ENCODE assay signal across 9 mouse cellular contexts in the genomic region with DNA sequence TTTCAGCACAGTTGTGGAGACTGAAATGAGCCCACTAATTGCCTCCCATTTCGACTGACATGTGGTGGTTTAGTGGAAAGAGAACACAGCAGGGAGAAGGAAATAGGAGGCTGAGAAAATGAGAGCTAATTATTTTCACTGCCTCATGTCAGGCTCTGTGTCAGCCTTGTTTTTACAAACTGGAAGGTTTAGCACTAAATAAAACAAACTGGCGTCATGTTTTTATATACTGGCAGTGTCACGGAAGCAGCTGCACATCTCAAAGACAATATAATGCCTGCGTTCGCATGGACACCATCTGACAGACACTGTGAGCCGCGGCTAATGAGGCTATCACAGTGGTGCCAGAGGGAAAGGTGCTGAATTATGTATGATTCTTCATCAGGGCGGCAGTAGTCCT. TPM values are rescaled to one million over a fixed set of nuclear protein-coding genes. Genes with fewer than 3 reads are reported as not detected.
DNase-seq lines count a peak whose midpoint lies in the region; ATAC-seq lines count a peak whose summit lies in the region.
"Had no signal": no experiment of that assay in that cellular context is flagged by ENCODE, and none has a peak within 500 bp of the region (broad histone marks: within the 10 kb centered on the region; RNA-seq: fewer than 3 reads in every experiment).

No protein-coding gene starts in this region.

- H3K4me1 ChIP-seq in limb, embryonic 11.5 days (ENCODE audit: control insufficient read depth, insufficient read depth, low read length): peaks cover 9% of the 10 kb centered on the region
- peaks cover 48% of the 10 kb centered on the region for H3K4me1 ChIP-seq in limb, embryonic 10.5 days
- peaks cover 36% of the 10 kb centered on the region for H3K4me1 ChIP-seq in hindbrain, embryonic 10.5 days (replicated peaks)
- peaks cover 21% of the 10 kb centered on the region for H3K4me1 ChIP-seq in midbrain, embryonic 10.5 days

- H3K9ac ChIP-seq in limb, embryonic 11.5 days (ENCODE audit: low read length): no peak overlapping the region

- H3K9me3 ChIP-seq in limb, embryonic 11.5 days (ENCODE audit: control insufficient read depth, low read length): no peaks in the 10 kb centered on the region
- no peaks in the 10 kb centered on the region for H3K9me3 ChIP-seq in limb, embryonic 10.5 days (replicated peaks)
- H3K9me3 ChIP-seq in hindbrain, embryonic 10.5 days: no peaks in the 10 kb centered on the region
- H3K9me3 ChIP-seq in midbrain, embryonic 10.5 days (replicated peaks): no peaks in the 10 kb centered on the region
- H3K9me3 ChIP-seq: megakaryocyte, embryonic 14.5 days had no signal

- ATAC-seq in limb, embryonic 11.5 days (ENCODE audit: insufficient number of reproducible peaks, low FRiP score, low TSS enrichment, low read depth): no peak

- no peaks in the 10 kb centered on the region for H3K36me3 ChIP-seq in limb, embryonic 11.5 days (ENCODE audit: control insufficient read depth, insufficient read depth, low read length)
- H3K36me3 ChIP-seq in limb, embryonic 10.5 days: no peaks in the 10 kb centered on the region
- H3K36me3 ChIP-seq in hindbrain, embryonic 10.5 days: no peaks in the 10 kb centered on the region
- no peaks in the 10 kb centered on the region for H3K36me3 ChIP-seq in midbrain, embryonic 10.5 days

- no peak overlapping the region for H3K4me3 ChIP-seq in limb, embryonic 11.5 days (ENCODE audit: low read depth, low read length)
- no peak overlapping the region for H3K4me3 ChIP-seq in limb, embryonic 10.5 days
- H3K4me3 ChIP-seq in hindbrain, embryonic 10.5 days: no peak overlapping the region
- H3K4me3 ChIP-seq in midbrain, embryonic 10.5 days: no peak overlapping the region
- H3K4me3 ChIP-seq: megakaryocyte, embryonic 14.5 days had no signal

- no peak overlapping the region for H3K4me2 ChIP-seq in limb, embryonic 11.5 days (ENCODE audit: low read depth, severe bottlenecking)

- peak; percentile 39 for DNase-seq in limb, embryonic 11.5 days (ENCODE audit: low spot score)
- DNase-seq in limb, embryonic 10.5 days (ENCODE audit: low spot score): no peak
- DNase-seq in hindbrain, embryonic 10.5 days (ENCODE audit: low spot score): peak; percentile 38
- DNase-seq in midbrain, embryonic 10.5 days (ENCODE audit: low spot score): no peak
- peak; percentile 13 for DNase-seq in right cerebral cortex, postnatal 4 days
- DNase-seq in B cell, adult 2 months: no peak
- no peak for DNase-seq in thymus, postnatal 36 days
- DNase-seq in yolk sac, embryonic 10.5 days (ENCODE audit: low spot score): no peak

- H3K27me3 ChIP-seq in limb, embryonic 11.5 days (ENCODE audit: control insufficient read depth, insufficient read depth, low read length): no peaks in the 10 kb centered on the region
- H3K27me3 ChIP-seq in limb, embryonic 10.5 days (ENCODE audit: low read depth, poor library complexity, severe bottlenecking): no peaks in the 10 kb centered on the region
- no peaks in the 10 kb centered on the region for H3K27me3 ChIP-seq in hindbrain, embryonic 10.5 days (ENCODE audit: insufficient read depth, poor library complexity, severe bottlenecking)
- H3K27me3 ChIP-seq in midbrain, embryonic 10.5 days (ENCODE audit: low read depth, poor library complexity, severe bottlenecking): no peaks in the 10 kb centered on the region; the same call in 1 of the 2 replicates
- H3K27me3 ChIP-seq: megakaryocyte, embryonic 14.5 days had no signal

- WGBS in limb, embryonic 11.5 days: 9% methylated on average over 8 of the region's 8 CpGs
- 26% methylated on average over 8 of the region's 8 CpGs for WGBS in limb, embryonic 10.5 days
- WGBS in hindbrain, embryonic 10.5 days: 16% methylated on average over 8 of the region's 8 CpGs
- 46% methylated on average over 8 of the region's 8 CpGs for WGBS in midbrain, embryonic 10.5 days

- no peak overlapping the region for H3K27ac ChIP-seq in limb, embryonic 11.5 days (replicated peaks; ENCODE audit: low read depth, low read length)
- H3K27ac ChIP-seq in limb, embryonic 10.5 days: no peak overlapping the region
- peak overlapping the region; percentile 71 for H3K27ac ChIP-seq in hindbrain, embryonic 10.5 days
- H3K27ac ChIP-seq in midbrain, embryonic 10.5 days (replicated peaks): peak overlapping the region; percentile 68

RNA-seq across cellular contexts. Expression of a gene that starts 49.2 kb away (rescaled TPM):
- 278 and 286 TPM in 2 replicates for polyA plus RNA-seq in limb, embryonic 11.5 days (2014; fragmentation: Nextera tagmentation; extraction: Ambion mirVana)
- 290 and 298 TPM in 2 replicates for polyA plus RNA-seq in limb, embryonic 10.5 days (2016; fragmentation: Nextera tagmentation; extraction: Ambion mirVana)
- 163 and 223 TPM in 2 replicates for polyA plus RNA-seq in hindbrain, embryonic 10.5 days (2016; fragmentation: Nextera tagmentation; extraction: Ambion mirVana)
- 207 and 237 TPM in 2 replicates for polyA plus RNA-seq in midbrain, embryonic 10.5 days (2016; fragmentation: Nextera tagmentation; extraction: Ambion mirVana)

Comparison
In these comparisons a context has a peak if more than half of its experiments do, and no peak if none do; other contexts are left out.
1. DNase-seq: peak in limb, embryonic 11.5 days (single experiment), hindbrain, embryonic 10.5 days (single experiment) and right cerebral cortex, postnatal 4 days (single experiment); none in limb, embryonic 10.5 days (single experiment), midbrain, embryonic 10.5 days (single experiment), B cell, adult 2 months (0 of 2), thymus, postnatal 36 days (0 of 2) and yolk sac, embryonic 10.5 days (single experiment).
2. H3K27ac ChIP-seq: peak in hindbrain, embryonic 10.5 days (single experiment) and midbrain, embryonic 10.5 days (single experiment); none in limb, embryonic 11.5 days (single experiment) and limb, embryonic 10.5 days (single experiment).